Mouse (Mus musculus) liver, adult 2 months (tissue): ENCODE measurements around the gene Hipk2.

Source experiments
- CTCF ChIP-seq: fragments of 200-500 bp; IDR thresholded peaks from 2 replicates; pipeline ENCODE4 v1.5.1; 2011; ENCODE audit warnings: low read depth, low read length, control low read depth
- POLR2A ChIP-seq: fragments of 200-500 bp; IDR thresholded peaks from 2 replicates; pipeline ENCODE4 v1.6.1; 2011; ENCODE audit warnings: low read length, control low read depth; ENCODE audit not compliant: insufficient read depth; ENCODE audit errors: extremely low read depth

DNA sequence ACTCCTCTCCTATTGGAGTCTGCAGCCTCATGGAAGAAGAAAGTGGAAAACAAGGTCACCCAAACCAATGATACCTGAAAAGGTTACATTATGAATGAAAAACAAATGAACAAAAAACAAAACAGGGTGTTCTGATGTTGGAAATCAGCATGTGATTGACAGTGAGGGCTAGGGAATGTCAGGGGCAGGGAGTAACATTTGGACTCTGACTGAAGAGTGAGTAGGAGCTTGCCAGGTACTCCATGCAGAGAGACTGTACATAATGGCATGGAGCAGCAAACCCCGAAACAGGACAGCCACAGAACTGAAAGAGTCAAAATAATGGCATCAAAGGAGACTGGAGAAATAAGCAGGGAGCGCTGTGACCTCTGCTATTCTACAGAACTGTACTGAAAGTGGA is 15.7 kb downstream of the Hipk2 start:
- no peak for TF ChIP-seq CTCF
- TF ChIP-seq POLR2A, result no peak
